In genomic region chr12:108003928-108004327, GRCm38 (mm10) we compare ENCODE assay signal across 7 mouse cellular contexts. TPM values are rescaled to one million over a fixed set of nuclear protein-coding genes. Genes with fewer than 3 reads are reported as not detected.
DNase-seq lines count a peak whose midpoint lies in the region; ATAC-seq and TF ChIP-seq lines count a peak whose summit lies in the region.

No protein-coding gene starts in this region.

- peak overlapping the region; percentile 95 for H3K27ac ChIP-seq in midbrain, embryonic 12.5 days (replicated peaks)
- H3K27ac ChIP-seq in stomach, embryonic 14.5 days (ENCODE audit: low read length), result peak overlapping the region; percentile 89

- peaks cover 45% of the 10 kb centered on the region for H3K4me1 ChIP-seq in midbrain, embryonic 12.5 days
- peaks cover 17% of the 10 kb centered on the region; the same call in 1 of the 2 replicates for H3K4me1 ChIP-seq in stomach, embryonic 14.5 days (ENCODE audit: control insufficient read depth, insufficient read depth, low read length)

- TF ChIP-seq CTCF in Patski (IDR thresholded peaks at IDR 0.05), result no peak
- TF ChIP-seq CTCF in brain, embryonic 14.5 days (IDR thresholded peaks at IDR 0.05; ENCODE audit: borderline replicate concordance, extremely low read depth, insufficient read depth, insufficient read length), result peak; percentile 68; the same call in 1 of the 2 replicates

- peak; percentile 4 for DNase-seq in Patski (ENCODE audit: low read depth, low spot score)
- peak; percentile 97 for DNase-seq in brain, embryonic 14.5 days (ENCODE audit: low read depth)
- peak; percentile 75 to 76 for DNase-seq in frontal cortex, postnatal 10 days (ENCODE audit: low spot score in 2 of 2)
- DNase-seq in kidney, adult 11 months, result peak; percentile 33
- peak; percentile 84 for DNase-seq in left cerebral cortex, postnatal 4 days

- WGBS in midbrain, embryonic 12.5 days, result under 1% methylated on average over 35 of the region's 35 CpGs
- WGBS in stomach, embryonic 14.5 days, result under 1% methylated on average over 35 of the region's 35 CpGs

- intact Hi-C loops in left cerebral cortex, postnatal 4 days (cut with DNase I), result no loop called here

- ATAC-seq in Patski, result peak; percentile 38
- ATAC-seq in midbrain, embryonic 12.5 days (ENCODE audit: low FRiP score, low read depth), result peak; percentile 70
- ATAC-seq in stomach, embryonic 14.5 days (ENCODE audit: insufficient number of reproducible peaks, insufficient read depth, low FRiP score, low read depth), result peak; percentile 69

- H3K9me3 ChIP-seq in midbrain, embryonic 12.5 days, result no peaks in the 10 kb centered on the region
- no peaks in the 10 kb centered on the region for H3K9me3 ChIP-seq in stomach, embryonic 14.5 days (ENCODE audit: control insufficient read depth, low read depth, low read length)

- in situ Hi-C loops in Patski (cut with MboI; ENCODE audit: low pct_unique_long_range_greater_than_20kb), result no loop called here

- no peaks in the 10 kb centered on the region for H3K36me3 ChIP-seq in midbrain, embryonic 12.5 days
- no peaks in the 10 kb centered on the region for H3K36me3 ChIP-seq in stomach, embryonic 14.5 days (ENCODE audit: control insufficient read depth, insufficient read depth, low read length)

- peak overlapping the region; percentile 70 for H3K4me2 ChIP-seq in midbrain, embryonic 12.5 days (replicated peaks)
- peak overlapping the region; percentile 93 for H3K4me2 ChIP-seq in stomach, embryonic 14.5 days (replicated peaks; ENCODE audit: low read depth, low read length)

- POLR2A ChIA-PET in Patski (lab: Charles Lee), result no interaction called here

- H3K4me3 ChIP-seq in midbrain, embryonic 12.5 days, result peak overlapping the region; percentile 94
- H3K4me3 ChIP-seq in stomach, embryonic 14.5 days (ENCODE audit: low read depth, low read length), result peak overlapping the region; percentile 80

- CTCF ChIA-PET in Patski (lab: Charles Lee), result no interaction called here

- H3K9ac ChIP-seq in midbrain, embryonic 12.5 days (replicated peaks), result peak overlapping the region; percentile 90
- peak overlapping the region; percentile 62; the same call in 1 of the 2 replicates for H3K9ac ChIP-seq in stomach, embryonic 14.5 days (replicated peaks; ENCODE audit: low read depth, low read length)

- H3K27me3 ChIP-seq in Patski, result peaks cover 53% of the 10 kb centered on the region
- peaks cover 27% of the 10 kb centered on the region for H3K27me3 ChIP-seq in midbrain, embryonic 12.5 days
- H3K27me3 ChIP-seq in stomach, embryonic 14.5 days (ENCODE audit: control insufficient read depth, insufficient read depth, low read length), result no peaks in the 10 kb centered on the region

- peak; percentile 49; the same call in 1 of the 2 replicates for TF ChIP-seq POLR2A in brain, embryonic 14.5 days (IDR thresholded peaks at IDR 0.05; ENCODE audit: borderline replicate concordance, extremely low read depth, insufficient read depth, insufficient read length, poor library complexity, severe bottlenecking)

RNA-seq across cellular contexts. Expression of gene Bcl11b, which starts 0.5 kb away (rescaled TPM):
- polyA plus RNA-seq in Patski (2021), result 0.06 TPM
- 67.1 and 73.3 TPM in 2 replicates for polyA plus RNA-seq in brain, embryonic 14.5 days (2012; rRNA removed)
- 100 to 1,000 TPM; 125 to 127 TPM for total RNA-seq in left cerebral cortex, postnatal 4 days (2021)
- 16.1 and 19.5 TPM in 2 replicates for polyA plus RNA-seq in midbrain, embryonic 12.5 days (2016; fragmentation: Nextera tagmentation; extraction: Ambion mirVana)
- 6.0 and 6.8 TPM in 2 replicates for polyA plus RNA-seq in stomach, embryonic 14.5 days (2014; fragmentation: Nextera tagmentation; extraction: Ambion mirVana)

Comparison
In these comparisons a context has a peak if more than half of its experiments do, and no peak if none do; other contexts are left out.
1. Peak in every context shown above with its lines: DNase-seq, ATAC-seq, H3K4me3 ChIP-seq and H3K27ac ChIP-seq.
2. DNase-seq: peak in every context shown above with its lines; median percentile 97 in brain, embryonic 14.5 days; 84 in left cerebral cortex, postnatal 4 days; 76 in frontal cortex, postnatal 10 days; 33 in kidney, adult 11 months; 4 in Patski.